Mouse (Mus musculus) kidney, adult 8-10 months (tissue): ENCODE measurements around the gene Cpne6.

Experiments used
- DNase-seq, 2 experiments: peaks; one replicate each; pipeline ENCODE4 v3.0.0; 2022

The Cpne6 gene

GRCm38 (mm10) chr14:55505612-55506011 lies 4.6 kb upstream of the Cpne6 start:
- DNase-seq, result no peak

GRCm38 (mm10) chr14:55507801-55508200 lies 2.4 kb upstream of the Cpne6 start:
- no peak for DNase-seq

GRCm38 (mm10) chr14:55509540-55509939 lies 705 bp upstream of the Cpne6 start:
- no peak for DNase-seq

GRCm38 (mm10) chr14:55511037-55511436 lies 792 bp downstream of the Cpne6 start:
- DNase-seq, result no peak

- DNase-seq, result no peak
Observed at GRCm38 (mm10) chr14:55513927-55514326, 3.7 kb downstream of the Cpne6 start.

- no peak for DNase-seq
Observed at GRCm38 (mm10) chr14:55515846-55516245, 5.6 kb downstream of the Cpne6 start.

- no peak for DNase-seq
Observed at GRCm38 (mm10) chr14:55518897-55519296, 8.7 kb downstream of the Cpne6 start.

- no peak for DNase-seq
Observed at GRCm38 (mm10) chr14:55519604-55520003, 9.4 kb downstream of the Cpne6 start.

GRCm38 (mm10) chr14:55520451-55521361 lies 10.5 kb downstream of the Cpne6 start:
- DNase-seq, result no peak

- no peak for DNase-seq
Observed at GRCm38 (mm10) chr14:55524062-55524461, 13.8 kb downstream of the Cpne6 start.

GRCm38 (mm10) chr14:55524785-55525184 lies 14.5 kb downstream of the Cpne6 start, which contains the start of gene Nrl:
Gene Nrl (minus strand): TSS chr14:55524981.
- DNase-seq, result no peak

GRCm38 (mm10) chr14:55526674-55527073 lies 16.4 kb downstream of the Cpne6 start:
- DNase-seq, result no peak

- peak; percentile 31 to 56 for DNase-seq
Observed at GRCm38 (mm10) chr14:55527940-55528339, 17.7 kb downstream of the Cpne6 start.

GRCm38 (mm10) chr14:55536116-55536745 lies 26.0 kb downstream of the Cpne6 start:
- peak in 1 of 2 experiments; percentile 52 for DNase-seq

GRCm38 (mm10) chr14:55540067-55540786 lies 30.0 kb downstream of the Cpne6 start, which contains the start of gene Pck2:
Gene Pck2 (plus strand): TSS chr14:55540266.
- peak; percentile 88 to 90 for DNase-seq

GRCm38 (mm10) chr14:55540787-55541321 lies 30.6 kb downstream of the Cpne6 start:
- DNase-seq, result peak; percentile 66 to 71

GRCm38 (mm10) chr14:55542268-55542667 lies 32.0 kb downstream of the Cpne6 start:
- DNase-seq, result no peak

- DNase-seq, result no peak
Observed at GRCm38 (mm10) chr14:55544334-55544733, 34.1 kb downstream of the Cpne6 start.

- DNase-seq, result no peak
Observed at GRCm38 (mm10) chr14:55550191-55550590, 39.9 kb downstream of the Cpne6 start.

- DNase-seq, result no peak
Observed at GRCm38 (mm10) chr14:55551347-55551746, 41.1 kb downstream of the Cpne6 start.

GRCm38 (mm10) chr14:55551794-55552193 lies 41.5 kb downstream of the Cpne6 start:
- no peak for DNase-seq

- DNase-seq, result no peak
Observed at GRCm38 (mm10) chr14:55554635-55555034, 44.4 kb downstream of the Cpne6 start.

GRCm38 (mm10) chr14:55555788-55556187 lies 45.5 kb downstream of the Cpne6 start:
- DNase-seq, result no peak
